Mouse (Mus musculus) frontal cortex, postnatal 36 days (tissue): ENCODE results near the gene Ttc26.
"Not testable (repeated sequence)": the region's sequence is repeated elsewhere in the genome, so short reads cannot be mapped to it uniquely, and the experiment has no call there.

ENCODE experiments used
- DNase-seq, 2 experiments: peaks; one replicate each; pipeline ENCODE4 v3.0.0; 2022; ENCODE audit warnings: low spot score in 2 of 2

Ttc26 gene

GRCm38 (mm10) chr6:38456425-38456824 is 75.2 kb downstream of the Ttc26 start:
- DNase-seq, result not testable (repeated sequence)

DNA sequence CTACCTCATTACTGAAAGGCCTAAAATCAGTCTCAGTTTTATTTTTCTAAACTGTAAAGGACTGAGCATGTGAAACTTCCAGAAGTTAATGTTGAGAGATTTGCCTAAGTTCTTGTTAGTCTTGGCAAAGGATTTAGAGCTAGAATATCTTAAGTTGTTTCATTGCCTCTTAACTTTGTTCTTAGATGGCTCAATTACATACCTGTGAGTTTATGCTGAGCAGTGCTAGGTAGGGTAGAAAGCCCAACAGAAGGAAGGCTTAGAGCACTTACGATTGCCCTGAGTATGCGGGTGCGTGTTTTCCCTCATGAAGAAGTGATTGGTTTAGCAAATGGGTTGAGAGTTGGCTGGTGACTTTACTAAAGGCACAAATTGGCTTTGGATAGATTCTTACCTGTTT is 76.8 kb downstream of the Ttc26 start:
- DNase-seq, result no peak

DNA sequence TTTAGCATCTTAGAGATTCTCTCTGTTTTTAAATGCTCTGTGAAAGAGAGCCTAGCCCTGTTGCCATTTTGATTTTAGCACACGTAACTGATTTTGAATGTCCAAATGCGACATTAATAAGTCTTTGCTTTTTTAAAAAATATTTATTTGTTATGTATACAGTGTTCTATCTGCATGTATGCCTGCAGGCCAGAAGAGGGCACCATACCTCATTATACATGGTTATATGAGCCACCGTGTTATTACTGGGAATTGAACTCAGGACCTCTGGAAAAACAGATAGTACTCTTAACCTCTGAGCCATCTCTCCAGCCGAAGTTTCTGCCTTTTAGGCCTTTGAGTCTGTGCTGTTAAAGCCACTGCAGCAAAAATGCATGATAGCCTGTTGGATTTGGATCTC is 88.3 kb downstream of the Ttc26 start:
- no peak for DNase-seq
